Mouse (Mus musculus) colon, adult 2 months (tissue): ENCODE results near the gene Igfbp3. TPM values are rescaled to one million over a fixed set of nuclear protein-coding genes. Genes with fewer than 3 reads are reported as not detected.

Experiments used
- polyA plus RNA-seq: library from polyadenylated mRNA; depleted of rRNA; stranded (reverse); fragments of >200 nt; gene quantifications from 2 replicates; pipeline ENCODE4 v1.2.3, GENCODE M21; 2012; rRNA removed

Gene Igfbp3
- polyA plus RNA-seq: 81.3 and 97.9 TPM in 2 replicates

GRCm38 (mm10) chr11:7213501-7214341 is at the start of gene Igfbp3:
Igfbp3 (minus strand) TSS chr11:7213923.

GRCm38 (mm10) chr11:7197491-7197941 is 16.2 kb downstream of the Igfbp3 start, which contains the start of gene Igfbp1:
Igfbp1 (plus strand) TSS chr11:7197782.

GRCm38 (mm10) chr11:7188469-7188868 is 25.3 kb downstream of the Igfbp3 start, which contains the start of gene Gm11985:
Gm11985 (minus strand) TSS chr11:7188569.

Other genes with a start within 250 kb of the Igfbp3 start
- 0.65 and 0.70 TPM in 2 replicates for gene Adcy1, start 150.4 kb downstream of the Igfbp3 start, polyA plus RNA-seq
- not detected in 2 replicates for gene Gm11985, start 25.4 kb downstream of the Igfbp3 start, polyA plus RNA-seq
- not detected in 2 replicates for gene Igfbp1, start 16.1 kb downstream of the Igfbp3 start, polyA plus RNA-seq